Mouse (Mus musculus): Measurements from ENCODE around the gene Ihh.

Ihh gene

GRCm38 (mm10) chr1:74947986-74948670 is 3.3 kb downstream of the Ihh start:
- no peak for DNase-seq (ENCODE audit: low spot score)

- DNase-seq (ENCODE audit: low spot score), result no peak
Measured at GRCm38 (mm10) chr1:74941651-74942360, 9.7 kb downstream of the Ihh start.

- DNase-seq (ENCODE audit: low spot score), result no peak
Measured at GRCm38 (mm10) chr1:74939762-74940161, 11.7 kb downstream of the Ihh start.

- peak; percentile 80 for DNase-seq (ENCODE audit: low spot score)
Measured at GRCm38 (mm10) chr1:74936221-74936830, 15.1 kb downstream of the Ihh start.

- DNase-seq (ENCODE audit: low spot score), result peak; percentile 71
Measured at GRCm38 (mm10) chr1:74935402-74935801, 16.1 kb downstream of the Ihh start, which contains the start of gene Cfap65. Gene Cfap65 (minus strand): TSS chr1:74935599.

GRCm38 (mm10) chr1:74927621-74928296 is 23.7 kb downstream of the Ihh start:
- no peak for DNase-seq (ENCODE audit: low spot score)

GRCm38 (mm10) chr1:74926721-74927120 is 24.8 kb downstream of the Ihh start:
- DNase-seq (ENCODE audit: low spot score), result peak; percentile 28

GRCm38 (mm10) chr1:74924464-74924863 is 27.0 kb downstream of the Ihh start:
- no peak for DNase-seq (ENCODE audit: low spot score)

GRCm38 (mm10) chr1:74915706-74916105 is 35.8 kb downstream of the Ihh start:
- DNase-seq (ENCODE audit: low spot score), result no peak

GRCm38 (mm10) chr1:74902191-74902590 is 49.3 kb downstream of the Ihh start:
- no peak for DNase-seq (ENCODE audit: low spot score)

GRCm38 (mm10) chr1:74901686-74902085 is 49.8 kb downstream of the Ihh start:
- peak; percentile 34 for DNase-seq (ENCODE audit: low spot score)

GRCm38 (mm10) chr1:74900341-74901285 is 50.9 kb downstream of the Ihh start:
- peak; percentile 77 for DNase-seq (ENCODE audit: low spot score)

- peak; percentile 36 for DNase-seq (ENCODE audit: low spot score)
Measured at GRCm38 (mm10) chr1:74898656-74899431, 52.6 kb downstream of the Ihh start.

GRCm38 (mm10) chr1:74897976-74898375 is 53.5 kb downstream of the Ihh start:
- no peak for DNase-seq (ENCODE audit: low spot score)
